Mouse (Mus musculus) heart, embryonic 16.5 days (tissue): ENCODE results near the gene Clps. TPM values are rescaled to one million over a fixed set of nuclear protein-coding genes. Genes with fewer than 3 reads are reported as not detected.

Experiments used
- ATAC-seq: fragments of 200-750 bp; cut with Nextera tagmentation; replicated peaks from 2 replicates; pipeline ENCODE4 v1.8.0; 2017; ENCODE audit warnings: moderate number of reproducible peaks; ENCODE audit not compliant: insufficient read depth, low FRiP score; ENCODE audit errors: extremely low read depth
- H3K27ac ChIP-seq: fragments of 300-500 bp; sonication (generic); 2 replicates; pipeline ENCODE4 v1.5.1; 2014; ENCODE audit warnings: mild to moderate bottlenecking, low read length, control low read depth, moderate library complexity
- H3K27me3 ChIP-seq: fragments of 300-500 bp; sonication (generic); 2 replicates; pipeline ENCODE4 v1.6.1; 2014; ENCODE audit warnings: low read length, mixed read lengths; ENCODE audit not compliant: control insufficient read depth, insufficient read depth
- H3K36me3 ChIP-seq: fragments of 300-500 bp; sonication (generic); 2 replicates; pipeline ENCODE4 v1.6.1; 2014; ENCODE audit not compliant: control insufficient read depth, insufficient read depth
- H3K4me1 ChIP-seq: fragments of 300-500 bp; sonication (generic); 2 replicates; pipeline ENCODE4 v1.6.1; 2014; ENCODE audit warnings: low read length, mixed read lengths; ENCODE audit not compliant: control insufficient read depth, insufficient read depth
- H3K4me2 ChIP-seq: fragments of 300-500 bp; sonication (generic); 2 replicates; pipeline ENCODE4 v1.6.1; 2014; ENCODE audit warnings: low read depth, mild to moderate bottlenecking, control low read depth, low read length
- H3K4me3 ChIP-seq: fragments of 300-500 bp; sonication (generic); 2 replicates; pipeline ENCODE4 v1.5.1; 2014; ENCODE audit warnings: mild to moderate bottlenecking, control low read depth, low read length
- H3K9ac ChIP-seq: fragments of 300-500 bp; sonication (generic); 2 replicates; pipeline ENCODE4 v1.6.1; 2014; ENCODE audit warnings: low read length, control low read depth
- H3K9me3 ChIP-seq: fragments of 300-500 bp; sonication (generic); replicated peaks from 2 replicates; pipeline ENCODE4 v1.6.1; 2016; ENCODE audit warnings: low read length; ENCODE audit not compliant: control insufficient read depth
- WGBS: fragments of 180-500 bp; shearing (Covaris S2); extraction: QIAGEN DNeasy Blood & Tissue Kit; methylation state at CpG from one replicate; pipeline ENCODE4 v1.1.7; 2014; 5-methylcytosine and 5-hydroxymethylcytosine counted together
- polyA plus RNA-seq: library from polyadenylated mRNA; unstranded; fragments of >200 nt; fragmentation: Nextera tagmentation; extraction: Ambion mirVana; gene quantifications from 2 replicates; pipeline ENCODE4 v1.2.1, GENCODE M21; 2015

The Clps gene
- polyA plus RNA-seq, 1 experiment from 2014 or later, result 2.2 TPM

- peak overlapping the region; percentile 94 for H3K27ac ChIP-seq
- no peaks in the 10 kb centered on the region for H3K9me3 ChIP-seq
- WGBS, result under 1% methylated on average over 45 of the region's 46 CpGs
- no peaks in the 10 kb centered on the region for H3K36me3 ChIP-seq
- H3K9ac ChIP-seq, result peak overlapping the region; percentile 76
- H3K4me2 ChIP-seq, result peak overlapping the region; percentile 91
- peak; percentile 73 for ATAC-seq
- peaks cover 37% of the 10 kb centered on the region for H3K4me1 ChIP-seq
- H3K4me3 ChIP-seq, result peak overlapping the region; percentile 57
- peaks cover 13% of the 10 kb centered on the region for H3K27me3 ChIP-seq
Observed at GRCm38 (mm10) chr17:28517956-28518614, 42.5 kb downstream of the Clps start.

DNA sequence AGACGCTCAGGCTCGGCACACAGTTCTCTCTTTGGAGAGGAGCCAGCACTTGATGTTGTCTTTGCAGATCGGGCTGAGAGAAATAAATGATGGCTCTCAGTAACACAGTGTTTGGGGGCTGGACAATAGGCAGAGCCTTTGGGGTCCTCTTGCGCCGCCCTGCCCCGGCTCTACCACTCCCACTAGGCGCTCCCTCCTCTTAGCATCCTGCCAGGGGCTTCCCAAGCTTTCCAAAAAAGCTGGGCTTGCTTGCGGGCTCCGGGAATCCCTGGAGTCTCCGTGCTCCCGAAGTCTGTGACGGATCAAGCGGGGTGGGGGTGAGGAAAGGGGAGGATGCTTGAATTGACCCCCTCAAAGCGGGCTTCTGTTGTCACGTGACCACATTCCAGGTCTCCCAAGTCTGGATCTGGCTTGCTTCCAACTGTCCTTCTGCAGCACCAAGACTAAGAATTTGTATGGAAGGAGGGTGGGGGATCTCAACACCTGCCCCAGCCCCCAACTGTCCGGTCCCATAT lies 43.1 kb downstream of the Clps start, which contains the start of gene Fkbp5:
Fkbp5 (minus strand) TSS at position 87 of the 515 bp plus-strand sequence.
- Histone ChIP-seq H3K9ac (peak within 1 kb of the TSS; percentile 76), H3K4me3 (peak within 1 kb of the TSS; percentile 57), H3K36me3 (no peaks in the 10 kb centered on the region), H3K27me3 (peaks cover 13% of the 10 kb centered on the region), H3K27ac (peak within 1 kb of the TSS; percentile 94), H3K4me1 (peaks cover 37% of the 10 kb centered on the region), H3K9me3 (no peaks in the 10 kb centered on the region), H3K4me2 (peak within 1 kb of the TSS; percentile 91)
- peak; percentile 24 for ATAC-seq
- 3% methylated on average over 16 of the region's 16 CpGs for WGBS

- WGBS, result 74% methylated on average over 4 of the region's 4 CpGs
- no peaks in the 10 kb centered on the region for H3K9me3 ChIP-seq
- no peak overlapping the region for H3K9ac ChIP-seq
- H3K27ac ChIP-seq, result peak overlapping the region; percentile 94
- H3K36me3 ChIP-seq, result no peaks in the 10 kb centered on the region
- no peak for ATAC-seq
- H3K4me3 ChIP-seq, result peak overlapping the region; percentile 57
- peak overlapping the region; percentile 91 for H3K4me2 ChIP-seq
- H3K27me3 ChIP-seq, result peaks cover 13% of the 10 kb centered on the region
- peaks cover 34% of the 10 kb centered on the region for H3K4me1 ChIP-seq
Observed at GRCm38 (mm10) chr17:28516881-28517280, 43.7 kb downstream of the Clps start.

DNA sequence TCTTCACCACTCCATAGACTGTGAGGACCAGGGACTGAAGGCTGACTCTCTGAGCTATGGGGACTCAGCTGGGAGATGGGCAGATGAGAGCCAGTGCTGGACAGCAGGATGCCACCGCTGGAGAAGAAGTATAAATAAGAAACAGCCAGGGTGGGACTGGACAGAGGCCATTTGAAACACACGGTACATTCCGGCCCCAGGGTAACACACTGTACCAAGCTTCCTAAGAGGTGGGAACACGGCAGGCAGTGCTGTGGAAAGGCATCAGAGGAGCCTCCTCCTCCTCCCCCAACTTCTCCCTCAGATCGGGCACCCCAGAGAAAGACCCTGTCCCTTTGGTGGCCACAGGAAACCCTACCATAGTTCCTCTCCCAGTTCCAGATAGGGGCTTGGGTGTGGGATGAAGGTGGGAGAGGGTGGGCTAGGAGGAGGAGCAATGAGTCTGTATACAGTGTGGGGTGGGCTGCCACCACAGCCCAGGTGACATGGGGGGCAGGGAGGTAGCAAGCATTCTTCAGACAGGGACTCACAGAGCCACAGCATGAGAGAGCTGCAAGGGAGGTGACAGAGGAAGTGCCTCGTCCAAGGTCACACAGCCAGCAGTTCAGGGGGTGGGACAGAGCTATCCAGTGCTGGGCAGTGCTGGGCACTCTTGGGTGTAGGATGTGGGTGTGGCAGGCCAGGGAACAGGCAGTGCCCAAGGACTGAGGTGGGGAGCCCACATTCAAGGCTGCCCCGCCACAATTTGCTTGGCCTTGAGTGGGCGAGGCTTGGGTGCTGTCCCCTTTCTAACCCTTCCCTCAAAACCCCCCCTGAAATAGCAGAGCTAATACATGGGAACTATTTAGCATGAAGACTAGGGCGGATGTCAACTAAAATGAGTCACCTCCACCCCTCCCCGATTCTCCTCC lies 44.9 kb downstream of the Clps start:
- WGBS, result 49% methylated on average over 10 of the region's 10 CpGs
- no peaks in the 10 kb centered on the region for H3K36me3 ChIP-seq
- peaks cover 7% of the 10 kb centered on the region for H3K27me3 ChIP-seq
- H3K4me1 ChIP-seq, result peaks cover 36% of the 10 kb centered on the region
- H3K27ac ChIP-seq, result peak overlapping the region; percentile 47; the same call in 1 of the 2 replicates
- ATAC-seq, result no peak
- no peak overlapping the region for H3K4me3 ChIP-seq
- H3K4me2 ChIP-seq, result peak overlapping the region; percentile 1; the same call in 1 of the 2 replicates
- H3K9me3 ChIP-seq, result no peaks in the 10 kb centered on the region
- no peak overlapping the region; the same call in 1 of the 2 replicates for H3K9ac ChIP-seq

DNA sequence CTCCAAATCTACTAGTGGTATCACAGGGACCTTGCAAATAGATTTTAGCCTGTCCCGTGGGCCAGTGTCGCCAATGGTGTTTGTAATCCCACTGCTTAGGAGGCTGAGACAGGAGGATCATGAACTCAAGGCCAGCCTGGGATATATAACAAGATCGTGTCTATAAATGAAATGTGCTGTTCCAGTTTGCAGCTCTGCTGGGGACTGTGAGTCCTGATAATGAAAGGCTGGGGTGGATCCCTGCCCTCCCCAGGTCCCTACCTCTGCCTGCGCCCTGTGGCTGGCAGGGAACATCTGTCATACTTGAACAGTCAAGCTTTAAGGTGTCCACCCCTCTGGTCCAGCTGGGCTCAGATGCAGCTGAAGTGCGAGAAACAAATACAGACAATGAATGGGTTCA lies 46.0 kb downstream of the Clps start:
- WGBS, result 79% methylated on average over 5 of the region's 5 CpGs
- Histone ChIP-seq H3K4me1 (peaks cover 40% of the 10 kb centered on the region), H3K9me3 (no peaks in the 10 kb centered on the region), H3K4me3 (no peak overlapping the region), H3K27me3 (no peaks in the 10 kb centered on the region), H3K27ac (peak overlapping the region; percentile 16; the same call in 1 of the 2 replicates), H3K4me2 (no peak overlapping the region), H3K36me3 (no peaks in the 10 kb centered on the region), H3K9ac (no peak overlapping the region)
- no peak for ATAC-seq

GRCm38 (mm10) chr17:28513844-28514243 lies 46.7 kb downstream of the Clps start:
- Histone ChIP-seq H3K4me1 (peaks cover 37% of the 10 kb centered on the region), H3K9ac (peak overlapping the region; percentile 1; the same call in 1 of the 2 replicates), H3K4me2 (no peak overlapping the region), H3K4me3 (no peak overlapping the region), H3K27ac (peak overlapping the region; percentile 63), H3K27me3 (no peaks in the 10 kb centered on the region), H3K36me3 (no peaks in the 10 kb centered on the region), H3K9me3 (no peaks in the 10 kb centered on the region)
- no peak for ATAC-seq
- WGBS, result 46% methylated on average over 7 of the region's 7 CpGs

- no peaks in the 10 kb centered on the region for H3K27me3 ChIP-seq
- no peaks in the 10 kb centered on the region for H3K9me3 ChIP-seq
- H3K4me1 ChIP-seq, result peaks cover 35% of the 10 kb centered on the region
- WGBS, result 49% methylated on average over 1 of the region's 1 CpGs
- H3K4me3 ChIP-seq, result no peak overlapping the region
- peak overlapping the region; percentile 63 for H3K27ac ChIP-seq
- H3K4me2 ChIP-seq, result no peak overlapping the region
- H3K36me3 ChIP-seq, result no peaks in the 10 kb centered on the region
- no peak overlapping the region for H3K9ac ChIP-seq
- ATAC-seq, result no peak
Observed at GRCm38 (mm10) chr17:28513337-28513736, 47.2 kb downstream of the Clps start.

DNA sequence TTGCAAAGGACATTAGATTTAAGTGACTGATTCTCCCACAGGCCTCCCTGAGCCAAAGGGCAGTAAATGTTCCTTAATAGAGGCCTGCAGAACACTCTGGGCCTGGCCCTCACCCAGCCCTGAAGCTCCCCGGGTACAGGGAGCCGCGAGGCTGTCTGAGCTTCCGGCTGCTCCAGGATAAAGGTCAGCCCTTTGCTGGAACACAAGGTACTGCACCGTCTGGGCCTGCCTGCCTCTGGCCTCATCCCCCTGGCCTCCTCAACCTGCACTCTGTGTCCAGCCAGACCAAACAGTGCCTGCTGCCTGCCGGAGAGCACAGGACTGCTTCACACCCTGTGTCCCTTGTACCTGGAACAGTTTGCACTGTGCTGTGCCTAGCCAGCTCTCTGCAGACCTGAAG lies 47.9 kb downstream of the Clps start:
- H3K9me3 ChIP-seq, result no peaks in the 10 kb centered on the region
- H3K4me1 ChIP-seq, result peaks cover 33% of the 10 kb centered on the region
- H3K27me3 ChIP-seq, result no peaks in the 10 kb centered on the region
- 43% methylated on average over 6 of the region's 6 CpGs for WGBS
- ATAC-seq, result no peak
- H3K9ac ChIP-seq, result peak overlapping the region; percentile 26; the same call in 1 of the 2 replicates
- H3K4me2 ChIP-seq, result no peak overlapping the region
- peak overlapping the region; percentile 30; the same call in 1 of the 2 replicates for H3K27ac ChIP-seq
- H3K36me3 ChIP-seq, result no peaks in the 10 kb centered on the region
- no peak overlapping the region for H3K4me3 ChIP-seq
